In the genomic region with DNA sequence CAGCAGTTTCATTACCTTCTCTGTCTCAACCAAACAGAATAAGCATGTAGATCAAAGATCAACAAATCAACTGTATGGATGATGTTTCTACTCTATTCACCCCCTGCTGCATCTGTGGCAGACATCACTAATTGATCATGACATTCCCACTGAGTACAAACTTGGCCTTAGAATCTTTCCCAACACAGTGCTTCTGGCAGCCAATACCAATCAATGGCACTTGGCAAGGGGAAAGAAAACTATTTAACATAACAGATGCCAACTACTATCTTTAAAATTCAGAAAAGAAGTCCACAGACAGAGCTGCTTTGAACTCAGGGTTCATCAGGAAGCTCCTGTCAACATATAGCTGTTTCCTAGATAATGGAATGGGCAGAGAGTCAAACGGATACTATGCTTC, we compare ENCODE assay signal across 15 mouse cellular contexts.
"Had no signal": no experiment of that assay in that cellular context is flagged by ENCODE, and none has a peak within 500 bp of the region (broad histone marks: within the 10 kb centered on the region; RNA-seq: fewer than 3 reads in every experiment).

No protein-coding gene starts in this region.

- H3K27me3 ChIP-seq: megakaryocyte, embryonic 14.5 days; midbrain, embryonic 13.5 days; midbrain, embryonic 15.5 days; neural tube, embryonic 12.5 days; stomach, embryonic 15.5 days had no signal

- H3K4me3 ChIP-seq: megakaryocyte, embryonic 14.5 days; midbrain, embryonic 13.5 days; midbrain, embryonic 15.5 days; neural tube, embryonic 12.5 days; stomach, embryonic 15.5 days had no signal

- ATAC-seq: midbrain, embryonic 13.5 days; midbrain, embryonic 15.5 days had no signal

- DNase-seq: lung, adult 18-20 months; lung, embryonic 14.5 days; lung, postnatal 10 days; lung, postnatal 36 days; right cerebral cortex, postnatal 14 days; thymus, adult 2 months; thymus, postnatal 36 days had no signal

- H3K27ac ChIP-seq: macrophage; midbrain, embryonic 13.5 days; midbrain, embryonic 15.5 days; neural tube, embryonic 12.5 days; stomach, embryonic 15.5 days; stomach, postnatal 0 days had no signal

- H3K36me3 ChIP-seq: midbrain, embryonic 13.5 days; midbrain, embryonic 15.5 days; neural tube, embryonic 12.5 days; stomach, embryonic 15.5 days had no signal

- H3K9me3 ChIP-seq: midbrain, embryonic 13.5 days; midbrain, embryonic 15.5 days; neural tube, embryonic 12.5 days; stomach, embryonic 15.5 days had no signal

- H3K4me2 ChIP-seq: lung, embryonic 14.5 days; midbrain, embryonic 11.5 days; midbrain, embryonic 13.5 days; midbrain, embryonic 15.5 days; neural tube, embryonic 12.5 days; stomach, embryonic 15.5 days had no signal

- H3K9ac ChIP-seq: lung, embryonic 14.5 days; midbrain, embryonic 13.5 days; midbrain, embryonic 15.5 days; neural tube, embryonic 12.5 days; stomach, embryonic 15.5 days had no signal

- H3K4me1 ChIP-seq: megakaryocyte, embryonic 14.5 days; midbrain, embryonic 13.5 days; midbrain, embryonic 15.5 days; stomach, embryonic 15.5 days had no signal
